Mouse (Mus musculus) small intestine, adult 2 months (tissue): ENCODE measurements around the gene Gm17304. TPM values are rescaled to one million over a fixed set of nuclear protein-coding genes. Genes with fewer than 3 reads are reported as not detected.

Experiments used
- H3K27ac ChIP-seq: fragments of 200-500 bp; 2 replicates; pipeline ENCODE4 v1.5.1; 2012; ENCODE audit warnings: low read depth, low read length, control low read depth, inconsistent platforms; ENCODE audit not compliant: insufficient read depth
- H3K27me3 ChIP-seq: fragments of 200-500 bp; 2 replicates; pipeline ENCODE4 v1.6.1; 2012; ENCODE audit warnings: mild to moderate bottlenecking, moderate library complexity, low read length, inconsistent platforms; ENCODE audit not compliant: control insufficient read depth, insufficient read depth
- H3K36me3 ChIP-seq: fragments of 200-500 bp; 2 replicates; pipeline ENCODE4 v1.6.1; 2012; ENCODE audit warnings: mild to moderate bottlenecking, low read length, control low read depth, inconsistent platforms; ENCODE audit not compliant: control insufficient read depth, insufficient read depth
- H3K4me1 ChIP-seq: fragments of 200-500 bp; 2 replicates; pipeline ENCODE4 v1.6.1; 2012; ENCODE audit warnings: low read length, inconsistent platforms, mixed read lengths; ENCODE audit not compliant: control insufficient read depth, insufficient read depth, insufficient read length
- H3K4me3 ChIP-seq: fragments of 200-500 bp; 2 replicates; pipeline ENCODE4 v1.5.1; 2012; ENCODE audit warnings: low read depth, mild to moderate bottlenecking, control low read depth, inconsistent platforms, low read length, moderate library complexity
- CTCF ChIP-seq: fragments of 200-500 bp; IDR thresholded peaks from 2 replicates; pipeline ENCODE4 v1.5.1; 2012; ENCODE audit warnings: low read depth, mild to moderate bottlenecking, control low read depth, inconsistent platforms, low read length, moderate library complexity, mixed read lengths; ENCODE audit not compliant: insufficient replicate concordance, insufficient read length; ENCODE audit errors: extremely low read depth
- POLR2A ChIP-seq: fragments of 200-500 bp; IDR thresholded peaks from 2 replicates; pipeline ENCODE4 v1.6.1; 2012; ENCODE audit warnings: low read depth, mild to moderate bottlenecking, control low read depth, inconsistent platforms, low read length, moderate library complexity
- WGBS: fragments of 180-500 bp; shearing (Covaris S2); methylation state at CpG from one replicate; pipeline ENCODE4 v1.1.7; 2018; 5-methylcytosine and 5-hydroxymethylcytosine counted together
- polyA plus RNA-seq: library from polyadenylated mRNA; depleted of rRNA; stranded (reverse); fragments of >200 nt; gene quantifications from 2 replicates; pipeline ENCODE4 v1.2.3, GENCODE M21; 2012; rRNA removed

Gene Gm17304
- not detected in 2 replicates for polyA plus RNA-seq

DNA sequence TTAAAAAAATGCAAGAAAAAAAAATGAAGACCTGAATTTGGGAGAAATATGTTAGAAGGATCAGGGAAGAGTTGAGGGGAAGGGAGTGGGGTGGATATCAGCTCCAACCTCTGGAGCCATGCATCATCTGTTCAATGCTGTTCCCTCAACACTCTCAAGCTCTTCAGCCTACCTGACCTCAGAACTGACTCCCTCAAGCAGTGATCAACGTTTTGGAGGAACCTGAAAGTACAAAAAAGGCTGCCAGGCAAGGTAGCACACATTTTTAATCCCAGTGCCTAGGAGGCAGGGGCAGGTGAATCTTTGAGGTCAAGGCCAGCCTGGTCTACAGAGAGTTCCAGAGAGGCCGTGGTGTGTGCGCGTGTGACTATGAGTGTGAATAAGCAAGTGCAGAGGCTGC is at the start of gene Gm17304:
Gene Gm17304 (plus strand): TSS at position 301 of the 400 bp plus-strand sequence.
- Histone ChIP-seq H3K4me1 (no peaks in the 10 kb centered on the region; the same call in 1 of the 2 replicates), H3K27ac (no peak within 1 kb of the TSS), H3K27me3 (no peaks in the 10 kb centered on the region), H3K36me3 (no peaks in the 10 kb centered on the region), H3K4me3 (no peak within 1 kb of the TSS)
- 85% methylated on average over 4 of the region's 4 CpGs for WGBS
- TF ChIP-seq POLR2A: no peak
- TF ChIP-seq CTCF: no peak

DNA sequence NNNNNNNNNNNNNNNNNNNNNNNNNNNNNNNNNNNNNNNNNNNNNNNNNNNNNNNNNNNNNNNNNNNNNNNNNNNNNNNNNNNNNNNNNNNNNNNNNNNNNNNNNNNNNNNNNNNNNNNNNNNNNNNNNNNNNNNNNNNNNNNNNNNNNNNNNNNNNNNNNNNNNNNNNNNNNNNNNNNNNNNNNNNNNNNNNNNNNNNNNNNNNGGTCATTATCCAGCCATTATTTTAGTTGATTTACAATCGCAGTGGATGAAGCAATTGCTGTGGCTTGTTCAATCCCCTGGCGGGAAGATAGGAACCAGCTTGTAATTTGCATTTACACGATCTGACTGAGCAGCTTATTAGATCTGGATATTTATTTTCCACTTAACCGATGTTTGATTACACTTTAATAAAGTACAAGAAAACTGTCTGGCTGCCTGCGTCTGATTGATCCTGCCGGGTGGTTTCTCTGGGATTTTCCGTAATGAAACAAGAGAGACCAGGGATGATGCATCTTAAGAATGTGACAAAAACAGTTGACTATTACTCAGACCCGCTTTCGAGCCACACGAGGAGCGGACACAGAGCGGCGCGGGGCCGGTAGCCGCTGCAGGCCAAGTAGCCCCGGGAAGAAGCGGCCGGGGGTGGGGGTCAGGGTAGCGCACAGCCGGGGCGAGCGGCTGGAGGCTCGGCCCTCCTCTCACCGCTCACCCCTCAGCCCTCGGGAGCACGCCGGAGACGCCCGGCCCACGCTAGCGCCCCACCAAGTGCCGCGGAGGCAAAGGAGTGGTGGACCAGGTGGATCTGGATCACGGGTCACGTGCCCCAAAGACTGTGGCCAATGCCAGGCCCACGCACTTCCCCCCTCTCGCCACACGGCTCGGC is 48.0 kb upstream of the Gm17304 start:
- H3K4me3 ChIP-seq: no peak overlapping the region
- peaks cover 52% of the 10 kb centered on the region for H3K27me3 ChIP-seq
- 6% methylated on average over 40 of the region's 40 CpGs for WGBS

DNA sequence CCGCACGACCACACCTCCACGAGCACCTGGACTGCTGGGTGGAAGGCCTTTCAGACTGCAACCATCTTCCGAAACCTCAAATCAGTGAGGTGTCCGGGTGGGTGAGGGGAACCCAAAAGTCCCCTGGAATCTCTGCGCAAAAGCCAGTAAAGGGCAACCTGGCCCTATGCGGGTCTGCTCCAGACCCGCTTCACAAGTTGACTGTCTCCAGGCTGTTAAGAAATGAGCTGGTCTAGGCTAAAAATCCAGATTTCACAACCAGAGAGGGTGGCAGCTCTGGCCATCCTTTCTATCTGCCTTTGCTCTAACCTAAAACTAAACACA is 47.4 kb upstream of the Gm17304 start:
- Histone ChIP-seq H3K27ac (no peak overlapping the region), H3K4me3 (no peak overlapping the region), H3K36me3 (no peaks in the 10 kb centered on the region), H3K27me3 (peaks cover 54% of the 10 kb centered on the region), H3K4me1 (peaks cover 3% of the 10 kb centered on the region; the same call in 1 of the 2 replicates)
- 17% methylated on average over 8 of the region's 8 CpGs for WGBS
- TF ChIP-seq POLR2A (no peak), CTCF (no peak)

More for the DNA sequence above, 48.0 kb upstream of the Gm17304 start:
- TF ChIP-seq CTCF (no peak), POLR2A (no peak)
- Histone ChIP-seq H3K27ac (no peak overlapping the region), H3K4me1 (peaks cover 3% of the 10 kb centered on the region; the same call in 1 of the 2 replicates), H3K36me3 (no peaks in the 10 kb centered on the region)

DNA sequence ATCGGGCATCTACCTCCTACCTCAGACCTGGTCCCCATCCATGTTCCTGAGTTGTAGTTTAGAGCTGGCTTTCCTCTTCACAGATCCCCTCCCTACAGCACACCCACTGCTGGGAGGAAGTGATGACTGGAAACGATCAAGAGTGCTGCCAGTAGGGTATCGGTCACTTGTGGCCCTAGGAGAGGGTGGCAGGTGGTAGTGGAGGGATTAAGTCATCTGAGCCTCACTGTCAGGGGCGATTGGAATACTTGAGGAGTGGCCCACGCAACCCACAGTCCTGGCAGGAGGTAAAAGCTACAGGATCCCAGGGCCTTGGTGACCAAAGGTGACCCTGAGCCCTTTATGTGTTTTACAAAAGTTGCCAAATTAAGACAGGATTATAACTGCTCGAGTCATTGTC is 42.9 kb upstream of the Gm17304 start:
- no peak overlapping the region for H3K4me3 ChIP-seq
- peaks cover 30% of the 10 kb centered on the region for H3K27me3 ChIP-seq
- WGBS: 52% methylated on average over 6 of the region's 6 CpGs
- no peak overlapping the region for H3K27ac ChIP-seq
- no peaks in the 10 kb centered on the region for H3K36me3 ChIP-seq
- no peak for TF ChIP-seq CTCF
- H3K4me1 ChIP-seq: peaks cover 2% of the 10 kb centered on the region; the same call in 1 of the 2 replicates

DNA sequence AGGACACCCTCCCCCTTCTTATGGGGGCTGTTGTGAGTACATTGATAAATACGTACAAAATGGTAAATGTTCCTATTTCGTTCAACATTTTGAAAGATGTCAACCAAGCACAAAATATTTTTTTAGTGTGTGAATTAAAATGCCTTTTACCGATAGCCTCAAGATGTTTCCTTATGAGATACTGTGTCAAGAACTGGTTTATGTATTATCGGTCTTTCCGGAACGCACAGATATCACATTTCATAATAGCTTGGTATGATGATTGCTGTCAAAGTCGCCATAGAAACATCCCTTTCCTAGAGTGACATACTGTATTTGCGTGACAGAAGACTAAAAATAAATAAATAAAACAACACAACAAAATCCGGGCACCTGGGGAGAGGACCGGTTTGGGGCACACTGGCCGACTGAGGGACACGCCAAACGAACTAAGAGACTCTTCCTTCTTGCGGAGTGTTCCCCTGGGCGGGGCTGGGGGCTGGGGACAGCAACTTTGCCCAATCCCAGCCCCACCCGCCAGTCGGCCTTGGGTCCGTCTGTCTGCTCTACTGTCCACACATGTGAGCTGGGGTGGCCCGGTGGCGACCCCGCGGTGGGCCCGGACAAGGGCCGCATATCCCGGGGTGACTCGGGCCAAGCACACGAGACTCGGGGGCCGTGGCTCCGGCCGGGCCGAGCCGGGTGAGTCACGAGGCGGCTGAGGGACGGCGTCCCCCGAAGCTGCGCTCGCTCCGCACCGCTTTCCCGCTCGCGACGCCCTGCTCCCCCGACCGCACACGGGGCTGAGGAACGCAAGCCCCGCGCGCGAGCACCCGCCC is 34.9 kb upstream of the Gm17304 start:
- Histone ChIP-seq H3K36me3 (no peaks in the 10 kb centered on the region), H3K4me1 (peaks cover 5% of the 10 kb centered on the region; the same call in 1 of the 2 replicates), H3K4me3 (peak overlapping the region; percentile 72), H3K27ac (no peak overlapping the region), H3K27me3 (peaks cover 23% of the 10 kb centered on the region)
- TF ChIP-seq POLR2A (no peak), CTCF (no peak)
- WGBS: 5% methylated on average over 55 of the region's 55 CpGs

DNA sequence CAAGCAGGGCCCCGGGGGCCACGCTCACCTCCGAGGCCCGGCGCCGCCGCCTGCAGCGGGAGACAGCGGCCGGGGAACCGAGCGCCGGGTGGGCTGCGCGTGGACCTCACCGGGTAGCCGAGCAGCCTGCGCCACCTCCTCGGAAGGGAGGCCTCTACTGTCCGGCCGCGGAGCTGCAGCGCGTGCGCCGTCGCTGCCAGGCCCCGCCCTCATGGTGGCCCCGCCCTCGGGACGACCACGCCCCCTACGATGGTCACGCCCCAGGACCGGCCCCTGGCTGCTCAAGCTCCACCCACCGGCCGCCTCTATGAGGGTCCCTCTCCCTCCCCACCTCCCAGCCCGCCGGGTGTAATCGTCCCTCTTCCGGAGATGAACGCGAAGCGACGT is 34.3 kb upstream of the Gm17304 start:
- peak overlapping the region; percentile 72 for H3K4me3 ChIP-seq
- no peak overlapping the region for H3K27ac ChIP-seq
- peaks cover 23% of the 10 kb centered on the region for H3K27me3 ChIP-seq
- H3K36me3 ChIP-seq: no peaks in the 10 kb centered on the region
- 2% methylated on average over 43 of the region's 45 CpGs for WGBS
- peak; percentile 20; the same call in 1 of the 2 replicates for TF ChIP-seq CTCF
- TF ChIP-seq POLR2A: no peak
- peaks cover 5% of the 10 kb centered on the region; the same call in 1 of the 2 replicates for H3K4me1 ChIP-seq

DNA sequence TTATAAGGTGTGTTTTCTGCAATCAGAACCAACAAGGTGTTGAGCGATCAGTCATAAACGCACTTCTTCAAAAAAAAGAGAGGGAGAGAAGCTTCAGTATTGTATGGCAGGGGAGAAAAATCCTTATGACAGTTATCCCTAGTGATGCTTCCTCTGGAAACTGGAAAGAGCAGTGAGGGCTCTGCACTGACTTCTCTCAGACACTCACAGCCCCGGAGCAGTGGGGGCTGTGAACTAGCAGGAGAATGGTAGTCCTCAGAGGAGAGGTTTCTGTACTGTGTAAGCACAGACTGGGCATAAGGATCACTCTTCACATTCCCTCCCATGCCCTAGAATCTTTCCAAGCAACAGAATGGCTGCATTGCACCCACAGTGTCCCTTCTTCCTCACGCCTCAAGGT is 33.8 kb upstream of the Gm17304 start:
- TF ChIP-seq POLR2A (no peak), CTCF (no peak)
- H3K36me3 ChIP-seq: no peaks in the 10 kb centered on the region
- H3K27ac ChIP-seq: no peak overlapping the region
- H3K27me3 ChIP-seq: peaks cover 23% of the 10 kb centered on the region
- H3K4me1 ChIP-seq: peaks cover 5% of the 10 kb centered on the region; the same call in 1 of the 2 replicates
- no peak overlapping the region for H3K4me3 ChIP-seq
- 39% methylated on average over 4 of the region's 4 CpGs for WGBS
